Mouse (Mus musculus): ENCODE measurements at regions not wholly inside any gene's neighbourhood (a gene's known extent, or its start where the extent isn't known, plus 50 kb on each side); places are given as distances from the start of the nearest gene placed in this dataset.

DNA sequence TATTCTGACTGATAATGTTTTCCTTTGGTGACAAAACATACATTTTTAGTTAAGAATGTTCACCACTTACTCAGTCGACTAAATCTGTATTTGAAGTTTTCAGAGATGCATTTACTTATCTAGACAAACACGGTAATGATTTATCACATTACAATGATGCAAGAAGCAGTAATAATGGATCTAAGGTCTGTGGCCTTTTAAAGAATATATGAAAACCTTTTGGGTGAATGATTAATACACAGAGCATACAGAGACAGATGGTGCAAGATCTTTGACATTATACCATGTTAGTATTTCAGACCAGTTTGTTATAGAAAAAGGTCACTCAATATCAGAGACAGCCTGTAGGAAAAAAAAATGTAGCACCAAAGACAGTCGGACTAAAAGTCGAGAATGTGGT, 1004.2 kb upstream of the Ncam2 start:
- no peak for DNase-seq (ENCODE audit: low spot score in 2 of 2)

DNA sequence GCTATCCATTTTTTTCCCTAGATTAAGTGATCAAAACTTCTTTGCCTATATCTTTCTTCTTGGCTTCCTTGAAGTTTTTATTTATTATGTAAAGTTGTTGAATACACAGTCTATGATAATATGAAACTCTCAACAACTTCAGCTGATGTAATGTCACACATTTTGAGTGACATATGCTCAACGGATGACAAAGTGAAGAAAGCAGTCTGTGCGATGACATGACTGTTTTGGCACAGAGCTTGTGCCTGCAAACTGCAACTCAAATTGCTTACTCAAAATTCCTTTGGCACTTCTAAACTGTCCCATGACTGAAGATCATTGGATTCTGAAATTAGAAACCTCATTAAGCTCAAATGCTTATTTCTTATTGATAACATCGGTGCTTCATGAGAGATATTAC, 997.7 kb upstream of the Ncam2 start:
- DNase-seq (ENCODE audit: low spot score in 2 of 2), result no peak

DNA sequence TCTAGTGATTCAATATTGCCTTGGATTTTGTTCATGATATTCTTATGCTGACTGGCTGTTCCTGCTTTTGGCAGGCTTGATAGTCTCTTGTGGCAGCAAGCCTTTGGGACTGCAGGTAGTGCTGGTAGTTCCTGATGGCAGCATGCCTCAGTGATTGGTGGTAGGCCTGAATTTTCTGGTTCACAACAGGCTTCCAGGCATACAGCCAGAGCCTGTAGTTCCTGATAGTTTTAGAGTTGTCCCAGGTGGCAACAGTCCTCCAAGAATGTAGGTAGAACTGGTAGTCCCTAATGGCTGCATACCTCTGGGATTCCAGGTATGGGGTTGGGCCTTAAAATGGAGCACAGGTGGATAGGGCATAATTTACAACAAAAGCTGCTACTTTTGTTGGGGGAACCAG, 987.7 kb upstream of the Ncam2 start:
- DNase-seq (ENCODE audit: low spot score in 2 of 2), result no peak

DNA sequence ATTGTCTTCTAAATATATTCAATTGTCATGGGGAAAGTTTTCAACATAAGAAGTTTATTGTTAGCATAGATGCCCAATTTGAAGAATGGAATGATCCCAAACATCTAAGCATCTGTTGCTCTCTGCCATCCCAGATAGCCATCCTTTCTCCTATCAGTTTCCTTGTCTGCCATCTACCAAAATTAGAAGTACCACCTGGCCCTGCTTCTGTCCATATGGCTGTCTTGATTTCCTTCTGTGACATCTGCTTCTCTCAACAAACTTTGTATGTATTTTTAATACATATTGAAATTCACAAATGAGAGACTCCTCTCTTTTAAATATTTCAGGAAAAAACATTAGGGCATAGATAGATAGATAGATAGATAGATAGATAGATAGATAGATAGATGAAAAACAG, 945.1 kb upstream of the Ncam2 start:
- DNase-seq (ENCODE audit: low spot score in 2 of 2), result peak; percentile 2 to 48

DNA sequence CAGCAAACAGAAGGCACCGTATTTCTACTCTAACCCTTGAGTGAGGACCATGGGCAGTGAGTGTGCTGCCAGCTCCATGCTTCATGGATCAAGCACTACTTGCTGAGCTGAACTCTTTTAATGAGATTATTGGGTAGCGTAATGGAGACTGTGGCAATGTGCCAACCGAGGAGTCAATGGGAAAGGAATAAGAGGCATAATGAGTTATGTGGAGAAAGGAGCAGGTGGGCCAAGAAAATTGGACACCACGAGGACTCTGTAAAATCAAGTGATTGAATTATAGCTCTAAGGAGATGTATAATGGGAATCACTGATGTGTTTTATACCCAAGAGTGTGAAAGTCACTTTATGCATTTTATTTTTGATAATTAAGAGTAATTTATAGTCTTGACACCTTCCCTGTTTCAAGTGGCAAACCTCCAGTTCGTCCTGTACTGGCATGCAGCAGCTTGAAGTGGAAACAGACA, 934.3 kb upstream of the Ncam2 start:
- DNase-seq (ENCODE audit: low spot score in 2 of 2), result no peak

DNA sequence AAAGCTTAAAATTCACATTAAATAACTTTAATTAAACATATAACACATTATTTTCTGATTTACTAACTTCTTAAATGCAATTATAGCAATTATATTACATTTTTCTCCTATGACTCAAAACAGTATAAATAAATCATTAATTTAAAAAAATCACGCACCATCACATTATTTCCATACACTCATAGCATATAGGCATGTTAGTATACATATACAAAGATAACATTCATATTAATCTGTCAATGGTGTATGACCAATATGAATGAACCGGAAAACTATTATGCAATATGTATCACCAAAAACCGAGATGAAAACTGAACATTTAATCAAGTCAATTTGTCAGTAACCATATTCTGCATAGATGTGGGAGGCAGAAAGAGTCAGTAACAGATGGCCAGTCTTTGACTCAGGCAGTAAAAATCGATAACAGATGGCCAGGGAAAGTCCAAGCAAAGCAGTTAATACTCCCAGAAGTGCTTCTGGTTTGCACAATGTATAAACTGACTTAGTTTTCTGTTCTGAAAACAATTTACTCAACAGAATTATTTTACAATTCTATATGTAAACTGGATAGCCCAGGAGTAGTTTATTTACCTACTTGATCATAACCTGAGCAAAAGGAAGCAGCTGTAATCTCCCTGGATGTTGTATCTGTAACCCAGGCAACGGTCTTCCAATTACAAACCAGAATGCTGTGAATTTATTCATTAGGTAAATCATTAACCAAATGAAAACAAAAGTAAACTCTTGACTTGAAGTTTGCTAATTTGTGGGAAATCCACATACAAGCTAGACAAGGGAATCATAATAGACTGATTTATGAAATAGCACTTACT, 928.0 kb upstream of the Ncam2 start:
- DNase-seq (ENCODE audit: low spot score in 2 of 2), result peak in 1 of 2 experiments; percentile 8
